ENCODE assay signal across 8 mouse cellular contexts in genomic region chr19:34550534-34551223, GRCm38 (mm10). TPM values are rescaled to one million over a fixed set of nuclear protein-coding genes. Genes with fewer than 3 reads are reported as not detected.
A peak's percentile ranks its signal among the peaks of the same experiment; 100 is the strongest.
DNase-seq lines count a peak whose midpoint lies in the region; ATAC-seq lines count a peak whose summit lies in the region.

Gene Ifit2 (plus strand): TSS chr19:34550694.

- WGBS in hindbrain, embryonic 12.5 days, result 2% methylated on average over 22 of the region's 22 CpGs

- H3K9me3 ChIP-seq in hindbrain, embryonic 12.5 days (replicated peaks), result 0 out of 2 replicates have a peak, but pooled peaks cover 2% of the 10 kb centered on the region

- peak within 1 kb of the TSS; percentile 45 for H3K4me3 ChIP-seq in hindbrain, embryonic 12.5 days

- peak within 1 kb of the TSS; percentile 64 for H3K27ac ChIP-seq in hindbrain, embryonic 12.5 days

- no peaks in the 10 kb centered on the region for H3K27me3 ChIP-seq in hindbrain, embryonic 12.5 days

- ATAC-seq in hindbrain, embryonic 12.5 days (ENCODE audit: low FRiP score), result peak; percentile 95

- H3K4me2 ChIP-seq in hindbrain, embryonic 12.5 days (replicated peaks), result peak within 1 kb of the TSS; percentile 66

- peak; percentile 67 for DNase-seq in R1 (ENCODE audit: low read depth, low spot score)
- DNase-seq in cerebellum, postnatal 10 days, result peak; percentile 80 to 82
- peak; percentile 44 to 71 for DNase-seq in frontal cortex, postnatal 10 days (ENCODE audit: low spot score in 2 of 2)
- DNase-seq in layer of hippocampus, postnatal 25 days (ENCODE audit: extremely low spot score in 1 of 2, low spot score in 1 of 2), result peak; percentile 32 to 49
- DNase-seq in lung, postnatal 25 days (ENCODE audit: low spot score), result peak; percentile 83
- peak; percentile 46 for DNase-seq in retina, adult 2 months (ENCODE audit: low read depth, low spot score)
- DNase-seq in thymus, postnatal 25 days, result peak; percentile 83

- H3K4me1 ChIP-seq in hindbrain, embryonic 12.5 days, result no peaks in the 10 kb centered on the region

- no peaks in the 10 kb centered on the region for H3K36me3 ChIP-seq in hindbrain, embryonic 12.5 days

- peak within 1 kb of the TSS; percentile 49 for H3K9ac ChIP-seq in hindbrain, embryonic 12.5 days

RNA-seq across cellular contexts. Expression of gene Ifit2, which starts in this region (rescaled TPM):
- polyA plus RNA-seq in hindbrain, embryonic 12.5 days (2016; fragmentation: Nextera tagmentation; extraction: Ambion mirVana), result 4.2 and 4.8 TPM in 2 replicates
- 1 to 10 TPM; 4.5 to 4.6 TPM for total RNA-seq in layer of hippocampus, postnatal 25 days (2021)

Comparison
In these comparisons a context has a peak if more than half of its experiments do, and no peak if none do; other contexts are left out.
1. Peak in every context shown above with its lines: DNase-seq, ATAC-seq, H3K4me3 ChIP-seq and H3K27ac ChIP-seq.